Mouse (Mus musculus): ENCODE data around the gene Nmi. TPM values are rescaled to one million over a fixed set of nuclear protein-coding genes. Genes with fewer than 3 reads are reported as not detected.

Gene Nmi
- polyA plus RNA-seq, 1 experiment from 2014 or later = 7.8 TPM

- no peaks in the 10 kb centered on the region for H3K9me3 ChIP-seq (replicated peaks)
- no peak overlapping the region for H3K9ac ChIP-seq
- WGBS = 77% methylated on average over 8 of the region's 8 CpGs
- H3K36me3 ChIP-seq = no peaks in the 10 kb centered on the region
- no peaks in the 10 kb centered on the region for H3K27me3 ChIP-seq
- H3K4me2 ChIP-seq (replicated peaks) = no peak overlapping the region
- no peak for ATAC-seq (ENCODE audit: low FRiP score)
- H3K4me1 ChIP-seq = peaks cover 6% of the 10 kb centered on the region; the same call in 1 of the 2 replicates
- H3K4me3 ChIP-seq = no peak overlapping the region
- no peak overlapping the region for H3K27ac ChIP-seq
These were observed 67.7 kb downstream of the Nmi start for GRCm38 (mm10) chr2:51905637-51906036.

Other genes starting within 250 kb of the Nmi start
- 7.5 and 10.4 TPM in 2 replicates for gene Rbm43, start 38.3 kb downstream of the Nmi start, polyA plus RNA-seq (2016; fragmentation: Nextera tagmentation; extraction: Ambion mirVana)
- gene Tnfaip6, start 64.5 kb upstream of the Nmi start, polyA plus RNA-seq (2016; fragmentation: Nextera tagmentation; extraction: Ambion mirVana) = 26.0 and 34.5 TPM in 2 replicates
- gene Rif1, start 99.3 kb upstream of the Nmi start, polyA plus RNA-seq (2016; fragmentation: Nextera tagmentation; extraction: Ambion mirVana) = 45.5 and 45.9 TPM in 2 replicates